Mouse (Mus musculus): ENCODE results near the gene Nr3c2. TPM values are rescaled to one million over a fixed set of nuclear protein-coding genes. Genes with fewer than 3 reads are reported as not detected.

Gene Nr3c2
- total and polyA plus RNA-seq, 3 experiments = 0.12 to 0.30 TPM; not detected in 1

GRCm38 (mm10) chr8:76859709-76860108, 39.5 kb upstream of the Nr3c2 start:
- dilution Hi-C loops (cut with MboI; ENCODE audit: extremely low pct_ligation_motif_present, extremely low pct_unique_long_range_greater_than_20kb, low sequenced_read_pairs) (no loop called here), in situ Hi-C loops (cut with MboI; ENCODE audit: low pct_ligation_motif_present, low pct_unique_long_range_greater_than_20kb, low sequenced_read_pairs) (no loop called here)
- H3K9me3 ChIP-seq (replicated peaks; ENCODE audit: low read length) = no peaks in the 10 kb centered on the region
- no peak overlapping the region for H3K4me2 ChIP-seq (ENCODE audit: insufficient read depth, low read depth, poor library complexity, severe bottlenecking)
- H3K9ac ChIP-seq (ENCODE audit: insufficient read depth, low read depth) = no peak overlapping the region
- no peaks in the 10 kb centered on the region for H3K4me1 ChIP-seq (ENCODE audit: control insufficient read depth in 1 of 2, insufficient read depth in 2 of 2)
- no peaks in the 10 kb centered on the region for H3K36me3 ChIP-seq (replicated peaks in 1 of 2; ENCODE audit: control insufficient read depth in 1 of 2, insufficient read depth in 1 of 2, low read length in 1 of 2)
- H3K79me2 ChIP-seq (replicated peaks; ENCODE audit: control insufficient read depth, extremely low read depth, insufficient read depth, poor library complexity, severe bottlenecking) = no peaks in the 10 kb centered on the region
- DNase-seq (ENCODE audit: extremely low read depth) = no peak
- no peak for TF ChIP-seq ETS1 (conservative IDR thresholded peaks at IDR 0.05; ENCODE audit: low read depth, low read length)
- no peak for TF ChIP-seq USF2 (conservative IDR thresholded peaks at IDR 0.05; ENCODE audit: low read depth, low read length)
- no peak for TF ChIP-seq UBTF (IDR thresholded peaks at IDR 0.05; ENCODE audit: low read depth, low read length)
- TF ChIP-seq NELFE (IDR thresholded peaks at IDR 0.05; ENCODE audit: low read depth, low read length) = no peak
- no peak for TF ChIP-seq MAFK (IDR thresholded peaks at IDR 0.05; ENCODE audit: insufficient replicate concordance, low read length)
- no peak for TF ChIP-seq ELF1 (IDR thresholded peaks at IDR 0.05; ENCODE audit: low read depth, low read length)
- no peak for TF ChIP-seq SIN3A (IDR thresholded peaks at IDR 0.05; ENCODE audit: low read length)
- no peak for TF ChIP-seq MAZ (IDR thresholded peaks at IDR 0.05; ENCODE audit: low read depth, low read length)
- TF ChIP-seq POLR2AphosphoS2 (IDR thresholded peaks at IDR 0.05; ENCODE audit: low read depth, low read length) = no peak
- no peak for TF ChIP-seq POLR2A (IDR thresholded peaks at IDR 0.05; ENCODE audit: low read depth, low read length)
- TF ChIP-seq PAX5 (IDR thresholded peaks at IDR 0.05; ENCODE audit: low read length) = no peak
- no peak for TF ChIP-seq GABPA (IDR thresholded peaks at IDR 0.05; ENCODE audit: insufficient replicate concordance, low read depth, low read length)
- TF ChIP-seq JUND (conservative IDR thresholded peaks at IDR 0.05; ENCODE audit: low read depth, low read length) = no peak
- TF ChIP-seq JUN (IDR thresholded peaks at IDR 0.05; ENCODE audit: insufficient read depth, low read depth, low read length) = no peak
- H3K4me3 ChIP-seq (replicated peaks in 1 of 3; ENCODE audit: low read depth in 2 of 3, low read length in 2 of 3, poor library complexity in 1 of 3) = no peak overlapping the region
- no peaks in the 10 kb centered on the region for H3K27me3 ChIP-seq (replicated peaks)
- H3K27ac ChIP-seq (ENCODE audit: insufficient read depth, low read depth) = no peak overlapping the region

GRCm38 (mm10) chr8:76863066-76863465, 36.2 kb upstream of the Nr3c2 start:
- H3K9ac ChIP-seq (ENCODE audit: insufficient read depth, low read depth) = no peak overlapping the region
- H3K79me2 ChIP-seq (replicated peaks; ENCODE audit: control insufficient read depth, extremely low read depth, insufficient read depth, poor library complexity, severe bottlenecking) = no peaks in the 10 kb centered on the region
- DNase-seq (ENCODE audit: extremely low read depth) = no peak
- H3K27ac ChIP-seq (ENCODE audit: insufficient read depth, low read depth) = no peak overlapping the region
- H3K36me3 ChIP-seq (replicated peaks in 1 of 2; ENCODE audit: control insufficient read depth in 1 of 2, insufficient read depth in 1 of 2, low read length in 1 of 2) = no peaks in the 10 kb centered on the region
- dilution Hi-C loops (cut with MboI; ENCODE audit: extremely low pct_ligation_motif_present, extremely low pct_unique_long_range_greater_than_20kb, low sequenced_read_pairs) (no loop called here), in situ Hi-C loops (cut with MboI; ENCODE audit: low pct_ligation_motif_present, low pct_unique_long_range_greater_than_20kb, low sequenced_read_pairs) (no loop called here)
- no peaks in the 10 kb centered on the region for H3K9me3 ChIP-seq (replicated peaks; ENCODE audit: low read length)
- TF ChIP-seq RCOR1 (conservative IDR thresholded peaks at IDR 0.05; ENCODE audit: low read depth, low read length) = no peak
- TF ChIP-seq ETS1 (conservative IDR thresholded peaks at IDR 0.05; ENCODE audit: low read depth, low read length) = no peak
- TF ChIP-seq IRF4 (IDR thresholded peaks at IDR 0.05; ENCODE audit: low read depth, low read length) = no peak
- no peak for TF ChIP-seq JUN (IDR thresholded peaks at IDR 0.05; ENCODE audit: insufficient read depth, low read depth, low read length)
- no peak for TF ChIP-seq BHLHE40 (IDR thresholded peaks at IDR 0.05; ENCODE audit: low read depth, low read length)
- no peak for TF ChIP-seq POLR2AphosphoS2 (IDR thresholded peaks at IDR 0.05; ENCODE audit: low read depth, low read length)
- TF ChIP-seq MAZ (IDR thresholded peaks at IDR 0.05; ENCODE audit: low read depth, low read length) = no peak
- TF ChIP-seq POLR2A (IDR thresholded peaks at IDR 0.05; ENCODE audit: low read depth, low read length) = no peak
- no peak for TF ChIP-seq E2F4 (IDR thresholded peaks at IDR 0.05; ENCODE audit: insufficient replicate concordance, low read depth, low read length)
- no peak for TF ChIP-seq MEF2A (IDR thresholded peaks at IDR 0.05; ENCODE audit: borderline replicate concordance, low read depth, low read length)
- TF ChIP-seq SIN3A (IDR thresholded peaks at IDR 0.05; ENCODE audit: low read length) = no peak
- no peak for TF ChIP-seq MXI1 (IDR thresholded peaks at IDR 0.05; ENCODE audit: low read depth, low read length)
- no peak for TF ChIP-seq ZNF384 (IDR thresholded peaks at IDR 0.05; ENCODE audit: low read depth, low read length)
- no peak for TF ChIP-seq MAX (IDR thresholded peaks at IDR 0.05; ENCODE audit: low read length)
- no peak for TF ChIP-seq NRF1 (IDR thresholded peaks at IDR 0.05; ENCODE audit: low read depth, low read length)
- no peak for TF ChIP-seq ZC3H11A (IDR thresholded peaks at IDR 0.05; ENCODE audit: low read depth, low read length)
- no peak for TF ChIP-seq NELFE (IDR thresholded peaks at IDR 0.05; ENCODE audit: low read depth, low read length)
- no peak for TF ChIP-seq PAX5 (IDR thresholded peaks at IDR 0.05; ENCODE audit: low read length)
- no peak for TF ChIP-seq ZMIZ1 (IDR thresholded peaks at IDR 0.05; ENCODE audit: low read depth, low read length)
- no peak for TF ChIP-seq GABPA (IDR thresholded peaks at IDR 0.05; ENCODE audit: insufficient replicate concordance, low read depth, low read length)
- no peaks in the 10 kb centered on the region for H3K4me1 ChIP-seq (ENCODE audit: control insufficient read depth in 1 of 2, insufficient read depth in 2 of 2)
- no peaks in the 10 kb centered on the region for H3K27me3 ChIP-seq (replicated peaks)
- no peak overlapping the region for H3K4me2 ChIP-seq (ENCODE audit: insufficient read depth, low read depth, poor library complexity, severe bottlenecking)
- H3K4me3 ChIP-seq (replicated peaks in 1 of 3; ENCODE audit: low read depth in 2 of 3, low read length in 2 of 3, poor library complexity in 1 of 3) = no peak overlapping the region

All from CH12.LX (cell line).